Mouse (Mus musculus) embryonic facial prominence, embryonic 10.5 days (tissue): ENCODE data around the gene Yipf6. TPM values are rescaled to one million over a fixed set of nuclear protein-coding genes. Genes with fewer than 3 reads are reported as not detected.

Experiments
- DNase-seq: peaks from one replicate; pipeline ENCODE4 v3.0.0-alpha.2; 2017; ENCODE audit warnings: low spot score
- H3K27ac ChIP-seq: fragments of 300-500 bp; sonication (generic); replicated peaks from 2 replicates; pipeline ENCODE4 v1.5.1; 2016; ENCODE audit warnings: mild to moderate bottlenecking
- H3K27me3 ChIP-seq: fragments of 300-500 bp; sonication (generic); replicated peaks from 2 replicates; pipeline ENCODE4 v1.6.1; 2016; ENCODE audit warnings: low read depth, mild to moderate bottlenecking; ENCODE audit not compliant: poor library complexity, severe bottlenecking
- H3K36me3 ChIP-seq: fragments of 300-500 bp; sonication (generic); replicated peaks from 2 replicates; pipeline ENCODE4 v1.6.1; 2016; ENCODE audit warnings: mild to moderate bottlenecking, moderate library complexity
- H3K4me1 ChIP-seq: fragments of 300-500 bp; sonication (generic); 2 replicates; pipeline ENCODE4 v1.6.1; 2016
- H3K4me3 ChIP-seq: fragments of 300-500 bp; sonication (generic); 2 replicates; pipeline ENCODE4 v1.5.1; 2016; ENCODE audit warnings: mild to moderate bottlenecking, moderate library complexity
- H3K9me3 ChIP-seq: fragments of 300-500 bp; sonication (generic); 2 replicates; pipeline ENCODE4 v1.6.1; 2016; ENCODE audit warnings: mild to moderate bottlenecking
- WGBS: fragments of 180-500 bp; shearing (Covaris S2); methylation state at CpG from one replicate; pipeline ENCODE4 v1.1.7; 2016; 5-methylcytosine and 5-hydroxymethylcytosine counted together
- polyA plus RNA-seq: library from polyadenylated mRNA; unstranded; fragments of >200 nt; fragmentation: Nextera tagmentation; extraction: Ambion mirVana; gene quantifications from 2 replicates; pipeline ENCODE4 v1.2.1, GENCODE M21; 2016

Gene Yipf6
- 17.1 and 18.9 TPM in 2 replicates for polyA plus RNA-seq

DNA sequence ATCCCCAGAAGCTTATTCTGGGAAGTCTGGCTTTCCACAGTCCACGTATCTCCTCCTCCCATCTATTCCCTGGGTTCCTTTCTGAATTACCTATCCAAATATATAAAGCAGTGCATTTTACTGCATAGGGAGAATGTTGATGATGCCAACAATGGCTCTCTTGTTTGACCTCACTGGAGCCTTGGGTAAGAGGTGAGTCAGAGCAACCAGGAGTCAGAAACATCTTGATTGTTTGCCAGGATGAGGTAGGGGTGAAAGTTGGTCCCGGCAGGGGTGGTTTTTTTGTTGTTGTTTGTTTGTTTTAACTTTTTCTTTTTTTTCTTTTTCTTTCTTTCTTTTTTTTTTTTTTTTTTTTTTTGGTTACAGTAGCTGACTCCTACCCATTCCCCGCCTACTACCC lies at the start of gene Yipf6:
Gene Yipf6 (plus strand): TSS at position 216 of the 400 bp plus-strand sequence.
- peaks cover 7% of the 10 kb centered on the region; the same call in 1 of the 2 replicates for H3K4me1 ChIP-seq
- H3K9me3 ChIP-seq, result no peaks in the 10 kb centered on the region
- peak within 1 kb of the TSS; percentile 90 for H3K27ac ChIP-seq
- no peak for DNase-seq
- H3K4me3 ChIP-seq, result peak within 1 kb of the TSS; percentile 66
- no peaks in the 10 kb centered on the region; the same call in 1 of the 2 replicates for H3K36me3 ChIP-seq
- WGBS, result 66% methylated on average over 3 of the region's 3 CpGs
- peaks cover 35% of the 10 kb centered on the region for H3K27me3 ChIP-seq

DNA sequence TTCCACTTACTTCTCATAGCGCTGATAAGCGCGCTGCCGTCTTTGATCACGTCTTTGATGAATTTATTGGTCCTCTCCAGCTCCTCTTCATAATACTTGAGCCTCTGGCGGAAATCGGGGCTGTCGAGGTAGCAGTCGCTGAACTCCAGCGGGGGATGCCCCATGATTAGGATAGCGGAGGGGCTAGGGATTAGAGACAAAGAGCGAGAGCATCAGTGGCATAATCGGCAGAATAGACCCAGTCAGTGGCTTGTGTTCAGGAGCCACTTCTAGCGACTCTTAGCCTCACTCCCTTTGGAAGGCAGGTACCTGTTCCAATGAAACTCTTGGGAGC lies 46.1 kb upstream of the Yipf6 start:
- peak overlapping the region; percentile 84 for H3K27ac ChIP-seq
- peaks cover 60% of the 10 kb centered on the region for H3K27me3 ChIP-seq
- no peaks in the 10 kb centered on the region for H3K9me3 ChIP-seq
- peak overlapping the region; percentile 64 for H3K4me3 ChIP-seq
- H3K4me1 ChIP-seq, result 0 out of 2 replicates have a peak, but pooled peaks cover 3% of the 10 kb centered on the region
- H3K36me3 ChIP-seq, result no peaks in the 10 kb centered on the region
- DNase-seq, result no peak
- 12% methylated on average over 14 of the region's 14 CpGs for WGBS

DNA sequence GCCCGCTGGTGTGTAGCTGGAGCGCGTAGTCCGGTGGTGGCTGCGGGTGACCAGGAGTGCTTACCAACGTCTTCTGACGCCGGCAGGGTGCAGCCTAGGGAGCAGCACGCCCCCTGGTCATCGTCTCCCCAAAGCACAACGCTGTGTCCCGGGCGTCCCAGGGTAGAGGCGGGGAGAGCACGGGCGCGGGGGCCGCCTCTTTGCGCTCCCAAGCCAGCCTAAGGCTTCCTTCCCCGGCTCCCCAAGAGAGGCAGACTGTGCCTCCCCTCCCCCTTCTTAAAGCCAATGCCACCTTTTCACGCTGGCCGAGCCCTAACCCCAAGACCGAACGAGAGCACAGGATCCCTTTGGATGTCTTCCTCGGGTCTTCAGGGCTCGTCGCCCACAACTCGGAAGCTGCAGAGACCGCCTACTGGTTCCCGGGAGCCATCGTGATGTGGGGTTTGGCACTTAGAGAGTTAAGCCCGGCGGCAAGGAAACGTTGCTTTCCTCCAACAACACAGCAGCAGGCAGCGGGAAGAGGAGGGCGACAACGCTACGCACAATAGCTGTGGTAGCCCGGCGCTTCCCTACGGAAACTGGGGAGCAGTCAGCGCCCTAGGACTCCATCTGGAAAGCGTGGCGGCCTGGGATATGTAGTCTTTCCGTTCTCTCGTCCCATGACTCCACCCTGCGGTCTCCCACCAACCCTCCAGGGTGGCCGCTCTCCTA lies 45.6 kb upstream of the Yipf6 start, which contains the start of gene Ophn1:
Gene Ophn1 (minus strand): TSS at position 620 of the 711 bp plus-strand sequence.
- WGBS, result 16% methylated on average over 48 of the region's 48 CpGs
- peaks cover 56% of the 10 kb centered on the region for H3K27me3 ChIP-seq
- H3K27ac ChIP-seq, result peak within 1 kb of the TSS; percentile 84

DNA sequence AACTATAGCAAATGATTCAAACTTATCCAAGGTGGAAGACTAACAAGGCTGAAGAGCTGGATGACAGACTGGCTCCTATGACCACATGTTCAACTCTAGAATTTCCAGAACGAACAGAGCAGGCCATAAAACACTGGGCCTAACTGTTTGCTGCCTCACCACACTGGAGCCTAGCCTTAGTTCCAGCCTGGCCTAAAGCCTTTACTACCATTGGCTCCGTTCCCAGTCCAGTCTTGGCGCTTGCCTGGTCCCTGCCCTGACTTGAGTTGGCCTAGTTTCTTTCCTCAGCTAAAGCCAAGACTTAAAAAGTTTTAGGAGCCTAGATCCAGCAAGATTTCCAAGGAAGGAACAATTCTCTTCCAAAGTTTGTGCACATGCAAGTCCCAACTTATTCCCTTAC lies 37.8 kb upstream of the Yipf6 start:
- 82% methylated on average over 3 of the region's 3 CpGs for WGBS
- Histone ChIP-seq H3K36me3 (no peaks in the 10 kb centered on the region), H3K27ac (no peak overlapping the region), H3K9me3 (no peaks in the 10 kb centered on the region), H3K4me3 (no peak overlapping the region), H3K27me3 (peaks cover 11% of the 10 kb centered on the region), H3K4me1 (no peaks in the 10 kb centered on the region)
- no peak for DNase-seq

More for the DNA sequence above, 45.6 kb upstream of the Yipf6 start, which contains the start of gene Ophn1:
- Histone ChIP-seq H3K36me3 (no peaks in the 10 kb centered on the region), H3K4me1 (0 out of 2 replicates have a peak, but pooled peaks cover 3% of the 10 kb centered on the region), H3K9me3 (no peaks in the 10 kb centered on the region), H3K4me3 (peak within 1 kb of the TSS; percentile 64)
- DNase-seq, result peak; percentile 70

DNA sequence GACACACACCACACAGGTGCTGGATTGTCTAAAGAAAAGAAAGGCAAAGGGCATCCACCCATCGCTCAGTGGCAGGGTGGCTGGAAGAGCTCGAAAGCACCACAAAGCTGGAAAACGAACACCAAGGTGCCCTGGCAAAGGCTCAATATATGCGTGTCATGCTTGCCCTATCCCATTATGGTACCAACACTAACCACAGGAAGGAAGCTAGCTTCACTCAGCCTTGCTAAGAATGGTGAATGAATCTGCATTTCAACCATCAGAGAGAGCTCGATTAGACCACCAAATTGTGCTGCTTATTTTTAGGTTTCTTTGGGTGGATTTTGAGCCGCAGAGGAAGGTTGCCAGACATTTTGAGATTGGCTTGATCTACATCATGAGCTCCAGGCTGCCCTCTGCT lies 31.9 kb upstream of the Yipf6 start:
- H3K27ac ChIP-seq, result no peak overlapping the region
- 88% methylated on average over 6 of the region's 6 CpGs for WGBS

DNA sequence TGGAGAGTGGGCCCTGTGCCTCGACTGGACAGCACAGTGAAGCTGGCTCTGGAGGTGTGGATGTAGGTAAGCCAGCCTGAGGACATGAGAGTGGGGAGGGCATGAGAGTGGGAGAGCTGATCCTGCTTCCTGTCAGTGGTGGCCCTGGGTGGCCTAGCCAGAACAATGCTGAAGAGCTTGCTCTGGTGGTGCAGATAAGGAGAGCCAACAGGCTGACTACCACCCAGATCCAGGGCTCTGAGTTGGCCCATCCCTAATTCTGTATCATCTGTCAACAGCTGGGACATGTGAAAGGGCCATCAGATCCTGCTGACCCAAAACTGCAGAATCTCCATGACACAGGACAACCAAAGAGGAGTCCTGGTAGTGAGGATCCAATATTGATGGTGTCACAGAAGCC lies 27.2 kb upstream of the Yipf6 start:
- no peaks in the 10 kb centered on the region for H3K4me1 ChIP-seq
- no peaks in the 10 kb centered on the region for H3K36me3 ChIP-seq
- no peak for DNase-seq
- peaks cover 33% of the 10 kb centered on the region for H3K27me3 ChIP-seq
- 67% methylated on average over 1 of the region's 1 CpGs for WGBS
- no peaks in the 10 kb centered on the region for H3K9me3 ChIP-seq
- no peak overlapping the region for H3K27ac ChIP-seq
- H3K4me3 ChIP-seq, result no peak overlapping the region

More for the DNA sequence above, 31.9 kb upstream of the Yipf6 start:
- Histone ChIP-seq H3K9me3 (no peaks in the 10 kb centered on the region), H3K4me3 (no peak overlapping the region), H3K36me3 (no peaks in the 10 kb centered on the region), H3K4me1 (no peaks in the 10 kb centered on the region), H3K27me3 (peaks cover 24% of the 10 kb centered on the region; the same call in 1 of the 2 replicates)
- no peak for DNase-seq

DNA sequence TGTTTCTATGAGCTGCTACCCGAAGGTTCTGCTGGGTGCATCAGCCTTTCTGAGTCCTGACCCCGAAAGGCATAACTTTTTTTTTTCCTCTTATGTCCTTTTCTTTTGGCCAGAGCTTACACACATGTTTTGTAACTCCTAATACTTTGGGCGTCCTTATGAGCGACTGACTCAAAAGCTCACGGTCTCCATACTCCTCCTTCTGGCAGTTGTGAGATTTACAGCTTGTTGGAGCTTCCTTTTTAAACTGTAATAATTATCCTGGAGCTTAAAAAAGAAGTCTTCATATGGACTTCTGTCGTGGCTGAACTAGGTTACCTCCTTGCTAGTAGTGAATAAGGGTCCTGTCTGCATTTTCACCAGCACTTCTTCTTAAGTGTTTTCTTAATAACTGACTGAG lies 16.7 kb upstream of the Yipf6 start:
- WGBS, result 31% methylated on average over 6 of the region's 6 CpGs
- H3K27ac ChIP-seq, result no peak overlapping the region
- no peaks in the 10 kb centered on the region for H3K36me3 ChIP-seq
- H3K27me3 ChIP-seq, result peaks cover 30% of the 10 kb centered on the region
- DNase-seq, result no peak
- H3K9me3 ChIP-seq, result no peaks in the 10 kb centered on the region
- no peaks in the 10 kb centered on the region for H3K4me1 ChIP-seq
- H3K4me3 ChIP-seq, result no peak overlapping the region

DNA sequence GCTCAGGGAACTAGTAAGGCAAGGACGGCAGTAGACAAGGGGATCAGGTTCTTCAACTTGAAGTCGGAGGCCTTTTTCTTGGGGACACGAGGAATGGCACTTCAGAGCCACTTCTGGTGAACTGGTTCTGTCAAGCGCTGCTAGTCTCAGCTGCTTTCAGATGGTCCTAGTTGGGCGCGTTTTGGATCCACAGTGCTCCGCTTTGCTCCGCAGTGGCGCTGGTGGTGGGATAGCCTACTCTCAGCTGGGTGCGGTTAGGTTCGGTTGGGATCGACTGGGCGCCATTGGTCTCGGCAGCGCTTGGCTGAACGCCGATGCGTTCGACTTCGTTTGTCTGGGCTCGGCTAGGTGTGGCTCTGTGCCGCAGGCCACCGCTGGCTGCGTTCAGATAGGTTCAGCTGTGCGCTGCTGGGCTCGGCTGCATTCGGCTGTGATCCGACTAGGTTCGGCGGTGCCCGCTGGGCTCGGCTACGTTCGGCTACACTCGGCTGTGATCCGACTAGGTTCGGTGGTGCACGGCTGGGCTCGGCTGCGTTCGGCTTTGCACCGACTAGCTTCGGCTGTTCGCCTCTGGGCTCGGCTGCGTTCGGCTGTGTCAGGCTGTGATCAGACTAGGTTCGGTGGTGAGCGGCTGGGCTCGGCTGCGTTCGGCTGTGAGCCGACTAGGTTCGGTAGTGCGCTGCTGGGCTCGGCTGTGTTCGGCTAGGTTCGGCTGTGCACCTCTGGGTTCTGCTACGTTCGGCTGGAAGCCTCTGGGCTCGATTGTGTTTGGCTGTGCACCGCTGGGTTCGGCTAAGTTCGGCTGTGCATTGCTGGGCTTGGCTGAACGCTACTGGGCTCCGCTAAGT lies 815 bp downstream of the Yipf6 start:
- H3K27ac ChIP-seq, result peak overlapping the region; percentile 90
- no peaks in the 10 kb centered on the region; the same call in 1 of the 2 replicates for H3K36me3 ChIP-seq
- H3K4me1 ChIP-seq, result peaks cover 7% of the 10 kb centered on the region; the same call in 1 of the 2 replicates
- H3K4me3 ChIP-seq, result peak overlapping the region; percentile 66
- DNase-seq, result peak; percentile 91
- WGBS, result 18% methylated on average over 66 of the region's 66 CpGs
- peaks cover 28% of the 10 kb centered on the region for H3K27me3 ChIP-seq
- no peaks in the 10 kb centered on the region for H3K9me3 ChIP-seq

DNA sequence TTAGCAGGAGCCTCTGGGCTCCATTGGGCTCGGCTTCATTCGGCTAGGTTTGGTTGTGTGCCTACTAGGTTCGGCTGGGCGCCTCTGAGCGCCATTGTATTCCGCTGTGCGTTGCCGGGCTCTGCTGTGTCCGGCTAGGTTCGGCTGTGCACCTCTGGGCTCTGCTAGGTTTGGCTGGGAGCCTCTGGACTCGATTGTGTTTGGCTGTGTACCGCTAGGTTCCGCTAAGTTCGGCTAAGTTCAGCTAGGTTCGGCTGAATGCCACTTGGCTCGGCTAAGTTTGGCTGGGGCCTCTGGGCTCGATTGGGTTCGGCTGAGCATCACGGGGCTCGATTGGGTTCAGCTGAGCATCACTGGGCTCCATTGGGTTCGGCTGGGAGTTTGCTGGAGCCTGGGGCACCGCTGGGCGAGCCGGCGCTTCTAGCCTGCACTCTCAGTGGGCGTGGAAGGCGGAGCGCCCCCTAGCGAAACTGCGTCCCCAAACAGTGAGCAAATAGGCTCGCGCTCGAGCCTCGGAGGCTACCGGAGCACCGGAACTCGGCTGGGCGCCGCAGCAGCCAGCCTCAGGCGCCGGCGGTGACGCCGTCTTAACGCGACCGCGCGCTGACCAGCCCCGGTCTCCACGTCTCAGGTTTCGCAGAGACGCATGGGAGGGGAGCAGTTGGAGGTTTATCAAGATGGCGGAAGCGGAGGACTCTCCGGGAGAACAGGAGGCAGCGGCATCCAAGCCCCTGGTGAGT lies 1.6 kb downstream of the Yipf6 start:
- Histone ChIP-seq H3K36me3 (peaks cover 3% of the 10 kb centered on the region; the same call in 1 of the 2 replicates), H3K4me3 (peak overlapping the region; percentile 66), H3K27ac (peak overlapping the region; percentile 90), H3K9me3 (no peaks in the 10 kb centered on the region), H3K27me3 (peaks cover 21% of the 10 kb centered on the region; the same call in 1 of the 2 replicates), H3K4me1 (peaks cover 7% of the 10 kb centered on the region; the same call in 1 of the 2 replicates)
- 21% methylated on average over 57 of the region's 57 CpGs for WGBS
- DNase-seq, result peak; percentile 94

DNA sequence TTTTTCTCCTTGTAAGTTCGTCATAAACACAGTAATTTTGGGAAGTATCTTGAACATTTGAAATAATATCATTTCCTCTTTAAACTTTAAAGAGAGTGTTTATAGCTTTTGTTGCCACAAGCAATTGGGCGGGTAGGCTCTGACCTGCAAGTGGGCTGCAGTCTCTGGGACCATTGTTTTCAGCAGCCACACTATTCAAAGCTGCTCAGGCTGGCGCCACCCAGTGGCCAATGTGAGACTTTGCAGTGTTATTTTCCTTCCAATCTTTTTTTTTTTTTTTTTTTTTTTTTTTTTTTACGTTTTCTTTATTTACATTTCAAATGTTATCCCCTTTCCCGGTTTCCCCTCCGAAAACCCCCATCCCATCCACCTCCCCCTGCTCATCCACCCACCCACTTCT lies 17.8 kb downstream of the Yipf6 start:
- DNase-seq, result peak; percentile 50
- Histone ChIP-seq H3K27ac (no peak overlapping the region), H3K9me3 (no peaks in the 10 kb centered on the region), H3K4me1 (no peaks in the 10 kb centered on the region), H3K36me3 (no peaks in the 10 kb centered on the region), H3K27me3 (peaks cover 13% of the 10 kb centered on the region), H3K4me3 (no peak overlapping the region)
- WGBS, result 26% methylated on average over 6 of the region's 6 CpGs

DNA sequence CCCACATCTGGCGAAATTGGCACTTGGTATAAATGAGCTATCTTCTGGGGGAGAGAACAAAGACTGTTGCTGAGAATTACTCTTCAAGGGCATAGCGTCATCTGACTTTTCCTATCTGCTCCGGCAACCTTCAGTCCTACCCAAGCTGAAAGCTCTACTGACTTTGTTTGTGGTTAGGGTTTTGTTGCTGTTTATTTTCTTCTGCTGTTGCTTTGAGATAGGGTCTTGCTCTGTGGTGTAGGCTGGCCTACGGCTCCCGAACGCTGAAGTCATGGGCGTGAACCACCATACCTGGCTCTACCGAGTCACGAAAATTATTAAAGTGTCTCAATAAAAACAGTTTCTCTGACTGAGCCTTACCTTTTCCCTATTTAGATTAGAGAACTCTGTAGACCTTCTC lies 22.2 kb downstream of the Yipf6 start:
- no peaks in the 10 kb centered on the region for H3K9me3 ChIP-seq
- no peaks in the 10 kb centered on the region for H3K36me3 ChIP-seq
- 89% methylated on average over 9 of the region's 9 CpGs for WGBS
- DNase-seq, result no peak
- peaks cover 17% of the 10 kb centered on the region for H3K27me3 ChIP-seq
- no peaks in the 10 kb centered on the region for H3K4me1 ChIP-seq
- H3K4me3 ChIP-seq, result no peak overlapping the region
- no peak overlapping the region for H3K27ac ChIP-seq

DNA sequence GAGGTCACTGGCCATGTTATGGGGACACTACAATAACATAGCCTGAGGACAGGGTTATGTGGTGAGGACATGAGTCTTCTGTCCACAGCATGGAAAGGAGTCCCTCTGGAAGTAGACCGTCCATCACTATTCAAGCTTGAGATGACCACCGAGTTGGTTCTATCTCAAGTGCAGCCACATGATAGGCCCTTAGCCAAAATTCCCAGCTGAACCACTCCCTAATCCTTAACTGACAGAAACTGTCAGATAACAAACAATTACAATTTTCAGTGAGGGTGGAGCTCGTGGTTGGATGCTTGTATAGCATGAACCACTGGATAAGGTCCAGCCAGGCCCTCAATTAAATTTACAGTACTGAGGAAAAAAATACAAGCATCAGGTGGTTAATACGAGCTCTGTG lies 22.9 kb downstream of the Yipf6 start:
- H3K4me3 ChIP-seq, result no peak overlapping the region
- DNase-seq, result no peak
- WGBS, result 78% methylated on average over 4 of the region's 4 CpGs

More for the DNA sequence above, 22.9 kb downstream of the Yipf6 start:
- Histone ChIP-seq H3K36me3 (no peaks in the 10 kb centered on the region), H3K9me3 (no peaks in the 10 kb centered on the region), H3K27ac (no peak overlapping the region), H3K4me1 (no peaks in the 10 kb centered on the region), H3K27me3 (peaks cover 24% of the 10 kb centered on the region)
